Mouse (Mus musculus) gastrocnemius, postnatal 14 days (tissue): Measurements from ENCODE around the gene Mpv17l. TPM values are rescaled to one million over a fixed set of nuclear protein-coding genes. Genes with fewer than 3 reads are reported as not detected.

Experiments
- DNase-seq: peaks from one replicate; pipeline ENCODE4 v3.0.0; 2021; ENCODE audit warnings: mixed read lengths
- intact Hi-C: fragments of 180-260 bp; cut with DNase I; formaldehyde crosslinking; loops from one replicate; pipeline ENCODE4 v1.15.1; 2025; ENCODE audit warnings: low total_unique reads
- total RNA-seq, 2 experiments: library from RNA; stranded (reverse); gene quantifications; 2 replicates each; pipeline ENCODE4 v1.2.3; 2021

The Mpv17l gene
- total RNA-seq, 2 experiments from 2014 or later, result 2.8 to 2.9 TPM

DNA sequence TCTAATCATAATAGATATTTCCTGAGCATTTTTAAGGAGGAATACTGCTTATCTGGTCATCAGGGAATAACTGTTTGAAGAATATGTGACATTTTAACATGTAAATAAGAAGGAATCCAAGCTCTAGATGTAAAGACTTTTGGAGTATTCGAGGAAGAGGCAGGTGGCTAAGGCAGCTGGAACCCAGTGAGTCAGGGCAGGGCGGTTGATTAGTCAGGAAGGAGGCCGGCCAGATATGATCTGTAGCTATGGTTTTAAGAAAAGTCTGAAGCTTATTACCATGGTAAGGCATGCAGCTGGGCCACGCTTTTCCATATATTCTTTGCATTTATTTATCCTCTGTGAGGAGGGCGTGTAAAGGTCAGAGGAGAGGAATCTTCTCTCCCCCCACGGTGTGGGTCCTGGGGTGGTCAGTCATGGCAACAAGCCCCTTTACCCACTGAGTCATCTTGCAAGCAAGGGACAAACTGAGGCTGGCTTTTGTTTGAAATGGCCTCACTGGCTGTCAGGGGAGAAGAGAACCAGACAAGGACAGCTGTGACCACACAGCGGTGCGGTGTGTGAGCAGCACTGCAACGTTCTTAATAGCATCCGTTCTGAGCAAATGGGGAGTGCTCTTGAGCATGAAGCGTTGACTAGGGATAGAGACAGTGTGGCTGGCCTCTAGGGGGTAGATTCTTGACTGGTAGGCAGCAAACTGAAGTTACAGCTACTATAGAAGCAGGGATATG, 89.7 kb downstream of the Mpv17l start:
- intact Hi-C loops, result no loop called here
- DNase-seq, result no peak

DNA sequence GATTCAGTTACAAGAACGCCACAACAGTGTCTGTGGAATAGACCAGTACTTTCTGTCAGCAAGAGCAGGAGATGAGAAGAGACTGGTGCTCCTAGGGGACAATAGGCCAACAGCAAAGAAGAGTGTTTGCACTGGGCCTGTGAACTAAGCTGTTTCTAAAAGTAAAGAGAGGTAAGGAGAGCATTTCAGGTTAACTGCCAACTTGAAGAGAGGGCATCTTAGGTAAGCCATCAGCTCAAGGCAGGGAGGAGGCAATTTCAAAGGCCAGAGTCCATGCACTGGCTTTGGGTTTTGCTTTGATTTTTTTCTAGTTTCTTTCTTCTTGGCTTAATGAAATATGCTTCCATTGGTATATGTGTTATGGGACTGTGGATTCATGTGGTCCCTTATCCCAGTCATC, 91.1 kb downstream of the Mpv17l start:
- intact Hi-C loops, result no loop called here
- no peak for DNase-seq

DNA sequence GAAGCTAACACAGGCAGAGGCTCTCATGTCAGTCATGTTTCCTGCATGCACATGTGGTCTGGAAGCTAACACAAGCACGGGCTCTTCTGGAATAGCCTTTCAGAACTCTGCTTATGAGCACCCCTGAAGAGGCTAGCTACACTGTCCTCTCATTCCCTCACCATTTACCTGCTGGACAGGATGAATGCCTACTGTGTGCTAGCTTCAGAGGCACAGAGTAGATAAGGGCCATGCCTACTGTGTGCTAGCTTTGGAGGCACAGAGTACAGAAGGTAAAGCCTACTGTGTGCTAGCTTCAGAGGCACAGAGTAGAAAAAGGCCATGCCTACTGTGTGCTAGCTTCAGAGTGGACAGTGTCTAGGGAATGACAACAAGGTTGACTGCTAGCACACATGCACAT, 91.5 kb downstream of the Mpv17l start:
- intact Hi-C loops, result no loop called here
- DNase-seq, result no peak

Other genes starting within 250 kb of the Mpv17l start
- gene Parn, start 235.0 kb upstream of the Mpv17l start, total RNA-seq, result 10 to 100 TPM in 1 of 2 experiments, 1 to 10 TPM in 1; 9.0 to 11.8 TPM
- gene Bfar, start 231.3 kb upstream of the Mpv17l start, total RNA-seq, result 10 to 100 TPM; 28.2 to 34.2 TPM
- 1 to 10 TPM; 1.7 to 2.3 TPM for gene 3110001I22Rik, start 231.2 kb upstream of the Mpv17l start, total RNA-seq
- not detected for gene Pla2g10, start 172.2 kb upstream of the Mpv17l start, total RNA-seq
- 10 to 100 TPM; 25.1 to 26.6 TPM for gene Rrn3, start 122.5 kb upstream of the Mpv17l start, total RNA-seq
- 10 to 100 TPM; 34.1 to 38.6 TPM for gene Ntan1, start 84.3 kb upstream of the Mpv17l start, total RNA-seq
- gene Pdxdc1, start within 50 bp of the Mpv17l start, total RNA-seq, result 10 to 100 TPM; 40.7 to 42.3 TPM
- under 1 TPM in 1 of 2 experiments, not detected in 1; 0.11 TPM for gene 2900011O08Rik, start 83.4 kb downstream of the Mpv17l start, total RNA-seq
- not detected for gene Ifitm7, start 83.7 kb downstream of the Mpv17l start, total RNA-seq